Mouse (Mus musculus) heart, postnatal 0 days (tissue): ENCODE data around the gene Gm49661.

Experiments
- CTCF ChIP-seq: IDR thresholded peaks from 2 replicates; pipeline ENCODE4 v1.5.1; 2016; ENCODE audit warnings: antibody characterized with exemption, control low read depth, low read depth
- EP300 ChIP-seq: IDR thresholded peaks from 2 replicates; pipeline ENCODE4 v1.6.1; 2016; ENCODE audit warnings: antibody characterized with exemption, low read depth

- TF ChIP-seq CTCF (no peak), EP300 (no peak)
Observed at GRCm38 (mm10) chr8:84967532-84968304, 1.5 kb downstream of the Gm49661 start.
